Mouse (Mus musculus) forebrain, postnatal 0 days (tissue): Measurements from ENCODE around the gene Hoxa2. TPM values are rescaled to one million over a fixed set of nuclear protein-coding genes. Genes with fewer than 3 reads are reported as not detected.
A peak's percentile ranks its signal among the peaks of the same experiment; 100 is the strongest.

ENCODE experiments used
- ATAC-seq: fragments of 200-750 bp; cut with Nextera tagmentation; 2 replicates; pipeline ENCODE4 v1.8.0; 2017; ENCODE audit warnings: mild to moderate bottlenecking, moderate library complexity
- DNase-seq: peaks from one replicate; pipeline ENCODE4 v3.0.0-alpha.2; 2015
- H3K27ac ChIP-seq: fragments of 300-500 bp; sonication (generic); 2 replicates; pipeline ENCODE4 v1.5.1; 2014; ENCODE audit warnings: low read depth, mild to moderate bottlenecking, antibody characterized with exemption, low read length, moderate library complexity, mixed read lengths
- H3K27me3 ChIP-seq: fragments of 300-500 bp; sonication (generic); 2 replicates; pipeline ENCODE4 v1.6.1; 2014; ENCODE audit warnings: mild to moderate bottlenecking, low read length, mixed read lengths; ENCODE audit not compliant: insufficient read depth
- H3K36me3 ChIP-seq: fragments of 300-500 bp; sonication (generic); 2 replicates; pipeline ENCODE4 v1.6.1; 2014; ENCODE audit warnings: mild to moderate bottlenecking, moderate library complexity; ENCODE audit not compliant: insufficient read depth
- H3K4me1 ChIP-seq: fragments of 300-500 bp; sonication (generic); 2 replicates; pipeline ENCODE4 v1.6.1; 2014; ENCODE audit warnings: antibody characterized with exemption; ENCODE audit not compliant: insufficient read depth
- H3K4me2 ChIP-seq: fragments of 300-500 bp; sonication (generic); 2 replicates; pipeline ENCODE4 v1.6.1; 2014; ENCODE audit warnings: low read depth, mild to moderate bottlenecking, moderate library complexity
- H3K4me3 ChIP-seq: fragments of 300-500 bp; sonication (generic); 2 replicates; pipeline ENCODE4 v1.5.1; 2014; ENCODE audit warnings: low read depth, low read length, mixed read lengths
- H3K9ac ChIP-seq: fragments of 300-500 bp; sonication (generic); 2 replicates; pipeline ENCODE4 v1.6.1; 2014; ENCODE audit warnings: mild to moderate bottlenecking
- H3K9me3 ChIP-seq: fragments of 300-500 bp; sonication (generic); 2 replicates; pipeline ENCODE4 v1.6.1; 2016; ENCODE audit warnings: low read length
- CTCF ChIP-seq: sonication (generic); IDR thresholded peaks from 2 replicates; pipeline ENCODE4 v1.5.1; 2016; ENCODE audit warnings: antibody characterized with exemption, control low read depth, low read depth
- WGBS: fragments of 180-500 bp; shearing (Covaris S2); extraction: QIAGEN DNeasy Blood & Tissue Kit; methylation state at CpG from one replicate; pipeline ENCODE4 v1.1.7; 2014; 5-methylcytosine and 5-hydroxymethylcytosine counted together
- polyA plus RNA-seq: library from polyadenylated mRNA; unstranded; fragments of >200 nt; fragmentation: Nextera tagmentation; extraction: Ambion mirVana; gene quantifications from 2 replicates; pipeline ENCODE4 v1.2.1, GENCODE M21; 2015
- total RNA-seq: library from RNA; depleted of rRNA; stranded (reverse); fragments of >200 nt; gene quantifications from 2 replicates; pipeline ENCODE4 v1.2.3, GENCODE M21; 2014

The Hoxa2 gene
- total and polyA plus RNA-seq, 2 experiments from 2014 or later: not detected

GRCm38 (mm10) chr6:52171938-52172337 is 7.3 kb upstream of the Hoxa2 start:
- peaks cover 90% of the 10 kb centered on the region for H3K27me3 ChIP-seq
- ATAC-seq: no peak
- no peaks in the 10 kb centered on the region for H3K36me3 ChIP-seq
- no peak for TF ChIP-seq CTCF
- H3K9ac ChIP-seq: no peak overlapping the region
- DNase-seq: no peak
- no peak overlapping the region for H3K4me2 ChIP-seq
- H3K4me1 ChIP-seq: no peaks in the 10 kb centered on the region
- no peak overlapping the region for H3K27ac ChIP-seq
- no peak overlapping the region for H3K4me3 ChIP-seq
- 6% methylated on average over 7 of the region's 7 CpGs for WGBS
- H3K9me3 ChIP-seq: no peaks in the 10 kb centered on the region

GRCm38 (mm10) chr6:52171331-52171730 is 6.7 kb upstream of the Hoxa2 start:
- Histone ChIP-seq H3K27ac (no peak overlapping the region), H3K9ac (no peak overlapping the region), H3K4me3 (no peak overlapping the region), H3K36me3 (no peaks in the 10 kb centered on the region), H3K9me3 (no peaks in the 10 kb centered on the region), H3K4me2 (no peak overlapping the region), H3K4me1 (no peaks in the 10 kb centered on the region), H3K27me3 (peaks cover 90% of the 10 kb centered on the region)
- DNase-seq: no peak
- ATAC-seq: no peak
- no peak for TF ChIP-seq CTCF
- WGBS: 4% methylated on average over 4 of the region's 4 CpGs

GRCm38 (mm10) chr6:52170898-52171223 is 6.2 kb upstream of the Hoxa2 start:
- no peaks in the 10 kb centered on the region for H3K4me1 ChIP-seq
- no peak for TF ChIP-seq CTCF
- no peaks in the 10 kb centered on the region for H3K9me3 ChIP-seq
- DNase-seq (no peak), ATAC-seq (no peak)
- no peak overlapping the region for H3K9ac ChIP-seq
- no peaks in the 10 kb centered on the region for H3K36me3 ChIP-seq
- 2% methylated on average over 5 of the region's 5 CpGs for WGBS
- no peak overlapping the region for H3K27ac ChIP-seq
- H3K4me3 ChIP-seq: no peak overlapping the region
- no peak overlapping the region for H3K4me2 ChIP-seq
- peaks cover 90% of the 10 kb centered on the region for H3K27me3 ChIP-seq

DNA sequence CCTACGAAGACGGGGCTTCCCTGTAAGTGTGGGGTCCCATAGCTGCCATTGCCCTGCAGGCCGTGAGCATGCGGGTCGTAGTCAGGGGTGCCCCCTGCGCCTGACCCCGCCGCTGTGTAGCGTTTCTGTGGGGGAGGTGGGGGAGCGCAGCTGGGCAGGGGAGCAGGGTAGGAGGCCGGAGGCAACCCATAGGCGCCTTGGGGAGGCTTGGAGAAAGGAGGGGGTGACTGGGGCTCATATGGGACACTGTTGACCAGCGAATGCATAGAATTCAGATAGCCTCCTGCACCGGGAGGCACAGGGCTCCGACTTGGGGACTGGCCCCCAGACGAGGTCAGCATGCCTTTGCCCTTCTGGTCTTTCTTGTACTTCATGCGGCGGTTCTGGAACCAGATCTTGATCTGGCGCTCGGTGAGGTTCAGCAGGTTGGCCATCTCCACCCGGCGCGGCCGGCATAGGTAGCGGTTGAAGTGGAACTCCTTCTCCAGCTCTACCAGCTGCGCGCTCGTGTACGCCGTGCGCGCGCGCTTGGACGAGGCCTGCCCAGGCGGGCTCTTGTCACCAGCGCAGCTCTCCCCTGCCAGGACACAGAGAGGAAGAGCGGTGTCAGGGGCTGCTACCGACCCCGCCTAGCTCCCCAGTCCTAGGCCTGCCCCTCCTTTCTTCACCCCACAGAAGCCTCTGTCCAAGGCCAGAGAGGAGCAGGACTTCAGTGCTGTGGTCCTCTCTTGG is 5.7 kb upstream of the Hoxa2 start:
- ATAC-seq (no peak), DNase-seq (no peak)
- WGBS: 1% methylated on average over 40 of the region's 40 CpGs
- Histone ChIP-seq H3K4me2 (no peak overlapping the region), H3K4me3 (no peak overlapping the region), H3K27me3 (peaks cover 93% of the 10 kb centered on the region), H3K36me3 (no peaks in the 10 kb centered on the region), H3K27ac (no peak overlapping the region), H3K4me1 (no peaks in the 10 kb centered on the region), H3K9ac (no peak overlapping the region), H3K9me3 (no peaks in the 10 kb centered on the region)
- TF ChIP-seq CTCF: no peak

- no peak overlapping the region for H3K4me3 ChIP-seq
- H3K27me3 ChIP-seq: peaks cover 93% of the 10 kb centered on the region
- H3K9me3 ChIP-seq: no peaks in the 10 kb centered on the region
- no peaks in the 10 kb centered on the region for H3K4me1 ChIP-seq
- no peak for ATAC-seq
- H3K36me3 ChIP-seq: no peaks in the 10 kb centered on the region
- H3K27ac ChIP-seq: no peak overlapping the region
- DNase-seq: no peak
- no peak overlapping the region for H3K4me2 ChIP-seq
- no peak overlapping the region for H3K9ac ChIP-seq
- WGBS: 3% methylated on average over 16 of the region's 16 CpGs
- no peak for TF ChIP-seq CTCF
Measured at GRCm38 (mm10) chr6:52169499-52170165, 5.0 kb upstream of the Hoxa2 start.

- Histone ChIP-seq H3K4me1 (no peaks in the 10 kb centered on the region), H3K9ac (no peak overlapping the region), H3K4me3 (no peak overlapping the region), H3K36me3 (no peaks in the 10 kb centered on the region), H3K27ac (no peak overlapping the region), H3K9me3 (no peaks in the 10 kb centered on the region), H3K27me3 (peaks cover 92% of the 10 kb centered on the region), H3K4me2 (no peak overlapping the region)
- DNase-seq (peak; percentile 52), ATAC-seq (no peak)
- WGBS: under 1% methylated on average over 42 of the region's 42 CpGs
- TF ChIP-seq CTCF: no peak
Measured at GRCm38 (mm10) chr6:52168191-52169055, 3.8 kb upstream of the Hoxa2 start.

- TF ChIP-seq CTCF: no peak
- 2% methylated on average over 14 of the region's 14 CpGs for WGBS
- ATAC-seq (no peak), DNase-seq (no peak)
- Histone ChIP-seq H3K4me1 (no peaks in the 10 kb centered on the region), H3K36me3 (no peaks in the 10 kb centered on the region), H3K9me3 (no peaks in the 10 kb centered on the region), H3K9ac (no peak overlapping the region), H3K27ac (no peak overlapping the region), H3K4me3 (no peak overlapping the region), H3K4me2 (no peak overlapping the region), H3K27me3 (peaks cover 92% of the 10 kb centered on the region)
Measured at GRCm38 (mm10) chr6:52167736-52168161, 3.1 kb upstream of the Hoxa2 start.
